Mouse (Mus musculus) limb, embryonic 13.5 days (tissue): ENCODE results near the gene Gm21970. TPM values are rescaled to one million over a fixed set of nuclear protein-coding genes. Genes with fewer than 3 reads are reported as not detected.

Experiments used
- ATAC-seq: fragments of 200-750 bp; cut with Nextera tagmentation; 2 replicates; pipeline ENCODE4 v1.8.0; 2017; ENCODE audit warnings: low read depth, moderate number of reproducible peaks, moderate TSS enrichment; ENCODE audit not compliant: low FRiP score
- H3K27ac ChIP-seq: fragments of 300-500 bp; sonication (generic); 2 replicates; pipeline ENCODE4 v1.5.1; 2015; ENCODE audit warnings: inconsistent platforms, mild to moderate bottlenecking, moderate library complexity
- H3K27me3 ChIP-seq: fragments of 300-500 bp; sonication (generic); 2 replicates; pipeline ENCODE4 v1.6.1; 2015; ENCODE audit warnings: mild to moderate bottlenecking, inconsistent platforms
- H3K36me3 ChIP-seq: fragments of 300-500 bp; sonication (generic); 2 replicates; pipeline ENCODE4 v1.6.1; 2015; ENCODE audit warnings: inconsistent platforms, mild to moderate bottlenecking, moderate library complexity
- H3K4me1 ChIP-seq: fragments of 300-500 bp; sonication (generic); 2 replicates; pipeline ENCODE4 v1.6.1; 2015; ENCODE audit warnings: inconsistent platforms
- H3K4me2 ChIP-seq: fragments of 300-500 bp; sonication (generic); replicated peaks from 2 replicates; pipeline ENCODE4 v1.6.1; 2015; ENCODE audit warnings: inconsistent platforms, mild to moderate bottlenecking, moderate library complexity
- H3K4me3 ChIP-seq: fragments of 300-500 bp; sonication (generic); 2 replicates; pipeline ENCODE4 v1.5.1; 2015; ENCODE audit warnings: moderate library complexity, mild to moderate bottlenecking, inconsistent platforms
- H3K9ac ChIP-seq: fragments of 300-500 bp; sonication (generic); 2 replicates; pipeline ENCODE4 v1.6.1; 2015; ENCODE audit warnings: mild to moderate bottlenecking, inconsistent platforms
- H3K9me3 ChIP-seq: fragments of 300-500 bp; sonication (generic); 2 replicates; pipeline ENCODE4 v1.6.1; 2016; ENCODE audit warnings: inconsistent platforms
- WGBS: fragments of 180-500 bp; shearing (Covaris S2); methylation state at CpG from one replicate; pipeline ENCODE4 v1.1.7; 2015; 5-methylcytosine and 5-hydroxymethylcytosine counted together
- polyA plus RNA-seq: library from polyadenylated mRNA; unstranded; fragments of >200 nt; fragmentation: Nextera tagmentation; extraction: Ambion mirVana; gene quantifications from 2 replicates; pipeline ENCODE4 v1.2.1, GENCODE M21; 2015

The Gm21970 gene
- polyA plus RNA-seq, 1 experiment from 2014 or later: not detected

DNA sequence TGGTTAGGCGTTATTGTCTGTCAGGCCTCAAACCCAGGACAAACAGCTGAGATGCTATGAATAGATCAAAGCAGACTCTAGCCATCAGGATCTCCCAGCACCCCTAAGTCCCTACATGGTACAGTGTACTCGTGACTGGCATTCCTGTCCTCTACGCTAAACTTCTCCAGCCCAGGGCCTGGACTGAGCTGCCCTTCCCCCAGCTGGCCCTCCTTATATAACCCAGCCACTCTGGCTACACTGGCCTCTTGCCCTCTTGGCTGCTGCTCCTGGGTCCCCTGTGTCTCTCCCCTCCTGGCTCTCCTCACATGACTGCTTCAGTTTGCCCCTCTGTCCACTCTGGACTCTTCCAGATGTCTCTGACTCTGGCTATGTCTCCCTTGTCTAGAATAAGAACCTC, 71.1 kb downstream of the Gm21970 start:
- 68% methylated on average over 3 of the region's 3 CpGs for whole genome bisulfite sequencing
- Histone ChIP-seq H3K9ac (no peak overlapping the region), H3K4me3 (no peak overlapping the region), H3K4me2 (no peak overlapping the region), H3K36me3 (no peaks in the 10 kb centered on the region), H3K9me3 (no peaks in the 10 kb centered on the region), H3K27ac (no peak overlapping the region), H3K4me1 (peaks cover 22% of the 10 kb centered on the region), H3K27me3 (no peaks in the 10 kb centered on the region)
- no peak for ATAC-seq

DNA sequence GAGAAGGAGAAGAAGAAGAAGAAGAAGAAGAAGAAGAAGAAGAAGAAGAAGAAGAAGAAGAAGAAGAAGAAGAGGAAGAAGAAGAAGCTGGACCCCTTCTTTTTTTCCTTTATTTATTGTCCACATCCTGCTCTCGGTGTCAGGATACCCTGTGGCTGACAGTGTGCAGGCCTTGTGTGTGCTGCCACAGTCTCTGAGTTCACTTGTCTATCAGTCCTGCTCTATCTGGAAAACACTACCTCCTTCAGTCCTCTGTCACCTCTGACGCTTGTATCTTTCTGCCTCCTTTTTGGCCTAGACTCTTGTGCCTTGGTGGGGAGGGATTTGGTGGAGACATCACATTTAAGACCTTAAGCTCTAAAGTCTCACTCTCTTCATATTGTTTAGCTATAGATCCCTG, 71.9 kb downstream of the Gm21970 start:
- ATAC-seq: no peak
- Histone ChIP-seq H3K27ac (no peak overlapping the region), H3K4me3 (no peak overlapping the region), H3K27me3 (no peaks in the 10 kb centered on the region), H3K36me3 (no peaks in the 10 kb centered on the region; the same call in 1 of the 2 replicates), H3K9me3 (no peaks in the 10 kb centered on the region), H3K4me2 (no peak overlapping the region), H3K9ac (no peak overlapping the region), H3K4me1 (peaks cover 22% of the 10 kb centered on the region)
- 80% methylated on average over 2 of the region's 2 CpGs for WGBS

DNA sequence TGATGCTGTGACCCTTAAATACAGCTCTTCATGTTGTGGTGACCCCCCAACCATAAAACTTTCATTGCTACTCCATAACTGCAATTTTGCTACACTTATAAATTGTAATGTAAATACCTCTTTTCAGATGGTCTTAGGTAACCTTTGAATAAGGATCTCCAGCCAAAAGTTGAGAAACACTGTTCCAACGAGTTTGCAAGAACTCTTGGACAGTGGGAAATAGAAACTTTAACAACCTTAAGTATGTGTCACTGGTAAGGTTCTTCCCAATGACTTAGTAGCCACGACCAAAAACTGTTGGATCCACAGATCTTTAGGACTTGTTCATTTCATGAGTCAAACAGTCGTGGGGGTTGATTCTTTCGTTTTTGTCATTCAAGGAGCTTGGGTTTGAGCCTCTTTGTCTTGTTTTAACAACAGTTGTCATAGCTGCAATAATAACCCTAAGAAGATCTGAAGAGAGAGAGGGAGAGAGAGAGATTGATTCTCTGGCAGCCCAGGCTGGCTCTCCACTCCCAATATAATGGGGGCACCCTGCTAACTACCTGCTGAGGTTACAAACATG, 72.4 kb downstream of the Gm21970 start:
- Histone ChIP-seq H3K9me3 (no peaks in the 10 kb centered on the region), H3K27ac (no peak overlapping the region), H3K36me3 (no peaks in the 10 kb centered on the region; the same call in 1 of the 2 replicates), H3K4me1 (peaks cover 22% of the 10 kb centered on the region), H3K27me3 (no peaks in the 10 kb centered on the region), H3K4me2 (peak overlapping the region; percentile 90), H3K4me3 (peak overlapping the region; percentile 63), H3K9ac (no peak overlapping the region)
- WGBS: 85% methylated on average over 4 of the region's 4 CpGs
- ATAC-seq: no peak

DNA sequence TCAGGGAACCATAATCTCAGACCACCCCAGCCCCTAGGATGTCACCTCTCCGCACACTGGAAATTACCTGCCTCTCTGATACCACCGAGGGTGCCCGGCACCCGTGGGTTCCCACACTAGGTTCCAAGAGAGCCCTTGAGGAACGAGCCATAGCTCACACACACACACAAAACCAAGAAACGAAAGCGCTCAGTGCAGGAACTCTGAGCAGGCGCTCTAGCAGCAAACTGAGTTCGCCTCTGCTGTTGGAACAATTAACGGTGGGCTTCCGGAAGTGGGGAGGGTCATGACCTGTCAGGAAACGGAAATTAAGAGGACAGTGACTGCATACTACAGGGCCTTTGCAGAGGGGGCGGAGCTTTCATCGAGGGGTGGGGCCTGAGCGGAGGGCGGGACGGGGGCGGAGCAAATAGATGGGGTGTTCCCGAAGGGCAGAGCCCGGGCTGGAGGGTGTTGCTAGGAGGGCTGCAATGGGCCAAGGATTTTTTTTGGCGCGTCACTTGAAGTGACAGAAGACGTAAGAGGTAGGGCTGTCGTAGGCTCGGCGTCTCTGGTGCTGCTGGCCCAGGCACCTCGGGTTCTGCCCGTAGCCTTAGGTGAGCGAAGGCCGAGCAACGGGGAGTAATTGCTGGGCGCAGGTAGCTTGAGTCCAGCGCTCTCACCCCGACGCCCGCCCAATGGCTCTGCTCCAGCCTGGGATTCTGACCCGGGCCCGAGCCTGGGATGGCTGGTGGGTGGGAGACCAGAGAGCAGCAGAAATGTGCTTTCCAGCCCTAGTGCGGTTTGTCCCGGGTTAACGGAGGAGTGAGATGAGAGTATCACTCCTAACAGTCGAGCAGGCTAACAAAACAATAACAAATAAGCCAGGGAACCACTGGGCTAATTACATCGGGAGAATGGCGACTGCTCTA, 73.3 kb downstream of the Gm21970 start:
- Histone ChIP-seq H3K27ac (peak overlapping the region; percentile 44; the same call in 1 of the 2 replicates), H3K4me1 (peaks cover 22% of the 10 kb centered on the region), H3K4me3 (peak overlapping the region; percentile 63), H3K36me3 (no peaks in the 10 kb centered on the region; the same call in none of the 2 replicates), H3K9ac (peak overlapping the region; percentile 69), H3K4me2 (peak overlapping the region; percentile 90), H3K27me3 (no peaks in the 10 kb centered on the region), H3K9me3 (no peaks in the 10 kb centered on the region)
- ATAC-seq: peak; percentile 95
- WGBS: 2% methylated on average over 44 of the region's 44 CpGs

DNA sequence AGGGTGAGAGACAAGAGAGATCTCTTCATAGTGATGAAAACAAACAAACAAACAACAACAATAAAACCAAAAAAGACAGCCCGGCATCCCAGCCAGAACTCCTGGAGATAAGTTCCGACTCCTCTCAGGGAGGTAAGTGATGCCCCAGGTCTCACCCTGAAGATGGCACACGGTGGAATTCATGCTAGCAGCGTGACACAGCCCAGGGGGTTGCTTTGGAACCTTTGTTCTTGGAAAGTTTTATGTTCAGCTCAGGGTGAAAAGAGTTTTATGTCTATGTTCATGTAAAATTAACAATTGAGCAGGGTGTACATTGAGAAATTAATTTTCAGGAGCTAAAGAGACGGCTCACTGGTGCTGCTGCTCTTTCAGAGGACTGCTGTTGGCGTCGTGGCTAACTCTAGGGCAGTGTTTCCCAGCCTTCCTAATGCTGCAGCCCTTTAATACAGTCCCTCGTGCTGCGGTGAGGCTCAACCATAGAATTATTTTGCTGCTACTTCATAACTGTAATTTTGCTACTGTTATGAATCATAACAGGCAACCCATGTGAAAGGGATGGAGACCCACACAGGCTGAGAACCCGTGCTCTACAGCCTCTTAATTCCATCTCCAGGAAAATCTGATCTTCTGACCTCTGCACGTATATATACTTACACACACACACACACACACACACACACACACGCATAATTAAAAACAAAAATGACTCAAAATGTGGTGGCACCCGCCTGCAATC, 74.2 kb downstream of the Gm21970 start:
- Histone ChIP-seq H3K4me1 (peaks cover 22% of the 10 kb centered on the region), H3K27ac (no peak overlapping the region), H3K4me3 (peak overlapping the region; percentile 63), H3K36me3 (no peaks in the 10 kb centered on the region; the same call in none of the 2 replicates), H3K9ac (peak overlapping the region; percentile 69), H3K4me2 (peak overlapping the region; percentile 90), H3K27me3 (no peaks in the 10 kb centered on the region), H3K9me3 (no peaks in the 10 kb centered on the region)
- no peak for ATAC-seq
- WGBS: 44% methylated on average over 13 of the region's 13 CpGs

DNA sequence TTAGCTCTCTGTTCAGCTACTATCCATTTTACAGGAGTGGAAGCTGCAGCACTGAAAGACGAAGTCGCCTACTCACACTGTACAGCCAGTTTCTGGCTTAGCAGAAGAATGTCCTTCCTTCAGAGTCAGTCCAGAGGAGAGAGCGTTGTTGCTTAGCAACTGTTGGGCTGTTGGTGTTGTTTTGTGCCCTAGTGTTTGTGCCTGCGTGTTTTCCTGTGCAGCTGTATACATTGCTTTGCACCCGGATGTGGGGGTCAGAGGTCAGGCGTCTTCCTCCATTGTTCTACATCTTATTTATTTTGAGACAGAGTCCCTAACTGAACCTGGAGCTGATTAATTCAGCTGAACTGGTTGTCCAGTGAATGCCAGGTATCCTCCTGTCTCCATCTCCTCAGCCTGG, 75.0 kb downstream of the Gm21970 start:
- Histone ChIP-seq H3K4me1 (peaks cover 22% of the 10 kb centered on the region), H3K27ac (no peak overlapping the region), H3K4me3 (no peak overlapping the region), H3K4me2 (peak overlapping the region; percentile 90), H3K9ac (no peak overlapping the region; the same call in 1 of the 2 replicates), H3K36me3 (no peaks in the 10 kb centered on the region; the same call in none of the 2 replicates), H3K9me3 (no peaks in the 10 kb centered on the region), H3K27me3 (no peaks in the 10 kb centered on the region)
- ATAC-seq: no peak
- 44% methylated on average over 6 of the region's 6 CpGs for WGBS

Other genes starting within 250 kb of the Gm21970 start
- gene Olig2, start 166.3 kb upstream of the Gm21970 start, polyA plus RNA-seq: not detected in 2 replicates
- 0.09 and 0.22 TPM in 2 replicates for gene Olig1, start 121.9 kb upstream of the Gm21970 start, polyA plus RNA-seq
- gene Ifnar2, start 18.9 kb upstream of the Gm21970 start, polyA plus RNA-seq: 54.6 and 58.1 TPM in 2 replicates
- gene Il10rb, start 14.4 kb downstream of the Gm21970 start, polyA plus RNA-seq: 15.6 and 18.2 TPM in 2 replicates
- 63.5 and 67.1 TPM in 2 replicates for gene Ifnar1, start 93.5 kb downstream of the Gm21970 start, polyA plus RNA-seq
- 48.1 and 49.6 TPM in 2 replicates for gene Ifngr2, start 155.4 kb downstream of the Gm21970 start, polyA plus RNA-seq
- gene Tmem50b, start 206.1 kb downstream of the Gm21970 start, polyA plus RNA-seq: 29.9 and 31.5 TPM in 2 replicates
- 3.8 and 5.2 TPM in 2 replicates for gene Dnajc28, start 227.3 kb downstream of the Gm21970 start, polyA plus RNA-seq